Mouse (Mus musculus) gastrocnemius, postnatal 10 days (tissue): ENCODE results near the gene Elmo3. TPM values are rescaled to one million over a fixed set of nuclear protein-coding genes. Genes with fewer than 3 reads are reported as not detected.

ENCODE experiments used
- DNase-seq: peaks from one replicate; pipeline ENCODE4 v3.0.0; 2021; ENCODE audit warnings: mixed read lengths
- microRNA-seq, 2 experiments: library from miRNA; unstranded; fragments of <30 nt; microRNA quantifications; one replicate each; pipeline ENCODE4 v1.2.0; 2021
- total RNA-seq, 2 experiments: library from RNA; stranded (reverse); gene quantifications; 2 replicates each; pipeline ENCODE4 v1.2.3; 2021

The Elmo3 gene
- total RNA-seq, 2 experiments from 2014 or later: 0.77 to 0.80 TPM

DNA sequence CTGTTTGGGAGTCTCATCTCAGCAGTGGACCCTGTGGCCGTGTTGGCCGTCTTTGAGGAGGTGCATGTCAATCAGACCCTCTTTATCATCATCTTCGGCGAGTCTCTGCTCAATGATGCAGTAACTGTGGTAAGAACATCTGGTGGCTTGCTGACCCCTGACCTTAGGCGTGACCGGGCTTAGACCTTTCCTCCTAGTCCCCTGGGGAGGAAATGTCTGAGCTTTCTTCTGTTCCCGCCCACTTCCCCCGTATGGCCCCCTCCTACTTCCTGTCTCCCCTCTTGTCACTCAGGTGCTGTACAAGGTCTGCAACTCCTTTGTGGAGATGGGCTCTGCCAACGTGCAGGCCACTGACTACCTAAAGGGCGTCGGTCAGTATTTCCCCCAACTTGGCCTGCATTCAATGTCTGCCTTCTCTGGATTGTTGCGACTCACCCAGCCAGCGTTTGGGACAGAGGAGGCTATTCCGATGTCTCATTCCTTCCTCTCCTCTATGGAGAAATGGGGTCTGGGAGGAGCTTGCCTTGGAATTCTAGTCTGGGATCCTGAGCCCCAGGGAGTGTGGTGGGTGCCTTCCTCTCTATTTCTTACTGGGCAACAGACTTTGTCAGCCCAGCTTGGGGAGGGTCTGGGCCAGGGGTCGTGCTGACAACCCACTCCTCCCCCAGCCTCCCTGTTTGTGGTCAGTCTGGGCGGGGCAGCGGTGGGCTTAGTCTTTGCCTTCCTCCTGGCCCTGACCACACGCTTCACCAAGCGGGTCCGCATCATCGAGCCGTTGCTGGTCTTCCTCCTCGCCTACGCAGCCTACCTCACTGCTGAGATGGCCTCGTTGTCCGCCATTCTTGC lies 50.0 kb downstream of the Elmo3 start:
- DNase-seq: no peak

DNA sequence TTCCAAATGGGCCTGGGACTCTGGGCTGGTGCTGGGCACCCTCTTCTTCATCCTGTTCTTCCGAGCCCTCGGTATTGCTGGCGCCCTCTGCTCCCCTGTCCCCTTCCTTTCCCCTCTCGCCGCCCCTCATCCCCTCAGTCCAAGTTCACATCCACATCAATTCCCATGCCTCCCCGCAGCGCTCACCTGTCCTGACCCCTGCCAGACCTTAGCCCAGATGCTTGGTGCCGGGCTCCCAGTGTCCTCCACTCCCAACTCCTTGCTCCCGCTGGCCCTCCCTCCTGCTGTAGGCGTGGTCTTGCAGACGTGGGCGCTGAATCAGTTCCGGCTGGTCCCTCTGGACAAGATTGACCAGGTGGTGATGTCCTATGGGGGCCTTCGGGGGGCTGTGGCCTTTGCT lies 51.3 kb downstream of the Elmo3 start:
- no peak for DNase-seq

DNA sequence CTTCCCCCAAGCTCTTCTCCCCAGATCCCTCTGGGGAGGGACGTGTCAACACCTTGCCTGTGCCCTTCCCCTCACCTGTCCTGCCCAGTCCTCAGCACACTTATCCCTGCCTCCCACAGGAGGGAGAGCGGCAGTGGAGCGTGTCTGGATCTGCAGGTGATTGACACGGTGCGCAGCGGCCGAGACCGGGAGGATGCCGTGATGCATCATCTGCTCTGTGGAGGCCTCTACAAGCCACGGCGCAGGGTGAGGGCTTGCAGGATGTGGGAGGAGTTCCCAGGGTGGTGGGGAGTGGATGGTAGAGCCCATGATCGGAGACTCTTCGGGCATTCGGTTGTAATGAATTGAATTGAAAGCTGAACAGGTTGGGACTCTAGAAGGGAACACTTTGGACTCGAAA lies 53.8 kb downstream of the Elmo3 start:
- DNase-seq: no peak

DNA sequence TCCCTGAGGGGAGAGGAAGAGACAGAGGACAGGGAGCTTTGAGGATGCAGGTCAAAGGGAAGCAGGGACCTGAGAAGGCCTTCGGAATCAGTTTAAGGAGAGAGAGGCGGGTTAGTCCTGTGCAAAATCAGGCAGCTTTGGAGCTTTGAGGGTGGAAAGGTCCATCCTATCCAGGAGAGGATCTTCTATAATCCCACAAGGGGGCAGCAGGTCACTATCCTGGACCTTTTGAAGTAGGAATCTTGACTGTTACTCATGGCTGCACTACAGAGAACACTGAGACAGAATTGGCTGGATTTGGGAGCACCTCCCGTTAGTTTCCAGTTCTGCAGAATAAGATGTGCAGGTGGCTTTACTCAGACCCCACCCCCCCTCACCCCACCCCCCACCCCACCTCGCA lies 54.2 kb downstream of the Elmo3 start:
- no peak for DNase-seq

Small RNA genes lying within 50 kb of the gene (microRNA-seq; reads per million reads assigned to microRNA genes)
- gene Gm27320 (0 reads per million in 2 experiments), gene Mir328 (452 to 557 reads per million in 2 experiments)

Other genes with a start within 250 kb of the Elmo3 start
- not detected for gene Ces3b, start 221.8 kb upstream of the Elmo3 start, total RNA-seq
- not detected for gene Ces4a, start 173.8 kb upstream of the Elmo3 start, total RNA-seq
- gene Cbfb, start 134.9 kb upstream of the Elmo3 start, total RNA-seq: 10 to 100 TPM; 39.8 to 46.9 TPM
- 10 to 100 TPM; 16.1 to 18.4 TPM for gene D230025D16Rik, start 80.5 kb upstream of the Elmo3 start, total RNA-seq
- 1 to 10 TPM; 8.6 to 9.9 TPM for gene B3gnt9, start 50.4 kb upstream of the Elmo3 start, total RNA-seq
- 1 to 10 TPM; 3.3 to 4.4 TPM for gene Tradd, start 41.0 kb upstream of the Elmo3 start, total RNA-seq
- 1 to 10 TPM in 1 of 2 experiments, under 1 TPM in 1; 0.85 to 1.6 TPM for gene Fbxl8, start 41.0 kb upstream of the Elmo3 start, total RNA-seq
- gene Hsf4, start 35.8 kb upstream of the Elmo3 start, total RNA-seq: under 1 TPM; 0.42 to 0.70 TPM
- 10 to 100 TPM; 22.3 to 22.8 TPM for gene Nol3, start 29.5 kb upstream of the Elmo3 start, total RNA-seq
- 1 to 10 TPM; 2.3 to 3.1 TPM for gene 4931428F04Rik, start 15.7 kb upstream of the Elmo3 start, total RNA-seq
- gene Exoc3l, start 9.5 kb upstream of the Elmo3 start, total RNA-seq: 1 to 10 TPM; 3.9 to 9.1 TPM
- 10 to 100 TPM; 18.7 to 22.3 TPM for gene E2f4, start 7.9 kb upstream of the Elmo3 start, total RNA-seq
- gene Lrrc29, start 20.7 kb downstream of the Elmo3 start, total RNA-seq: 1 to 10 TPM; 1.5 to 2.4 TPM
- gene Tmem208, start 20.8 kb downstream of the Elmo3 start, total RNA-seq: 10 to 100 TPM; 23.6 to 27.1 TPM
- 10 to 100 TPM in 1 of 2 experiments, 1 to 10 TPM in 1; 8.9 to 14.7 TPM for gene Fhod1, start 42.4 kb downstream of the Elmo3 start, total RNA-seq
- gene Slc9a5, start 43.2 kb downstream of the Elmo3 start, total RNA-seq: 1 to 10 TPM; 1.4 to 2.4 TPM
- under 1 TPM; 0.07 to 0.79 TPM for gene Plekhg4, start 67.7 kb downstream of the Elmo3 start, total RNA-seq
- gene Kctd19, start 107.9 kb downstream of the Elmo3 start, total RNA-seq: under 1 TPM in 1 of 2 experiments, not detected in 1; 0.07 TPM
- 1 to 10 TPM in 1 of 2 experiments, under 1 TPM in 1; 0.93 to 1.1 TPM for gene Lrrc36, start 108.0 kb downstream of the Elmo3 start, total RNA-seq
- gene Tppp3, start 165.9 kb downstream of the Elmo3 start, total RNA-seq: 100 to 1,000 TPM; 260 to 285 TPM
- gene Zdhhc1, start 191.3 kb downstream of the Elmo3 start, total RNA-seq: 10 to 100 TPM; 10.9 to 15.9 TPM
- 1 to 10 TPM; 4.4 to 4.5 TPM for gene Hsd11b2, start 213.2 kb downstream of the Elmo3 start, total RNA-seq